Mouse (Mus musculus) embryonic fibroblast, embryonic 13.5 days (primary cell): ENCODE results near the gene Acan.

Source experiments
- CTCF ChIP-seq: IDR thresholded peaks from 2 replicates; pipeline ENCODE4 v1.5.1; 2011; ENCODE audit warnings: mild to moderate bottlenecking, control low read depth, low read length, moderate library complexity, borderline replicate concordance; ENCODE audit not compliant: insufficient read depth
- POLR2A ChIP-seq: IDR thresholded peaks from 2 replicates; pipeline ENCODE4 v1.6.1; 2011; ENCODE audit warnings: low read depth, mild to moderate bottlenecking, control low read depth, low read length, moderate library complexity

DNA sequence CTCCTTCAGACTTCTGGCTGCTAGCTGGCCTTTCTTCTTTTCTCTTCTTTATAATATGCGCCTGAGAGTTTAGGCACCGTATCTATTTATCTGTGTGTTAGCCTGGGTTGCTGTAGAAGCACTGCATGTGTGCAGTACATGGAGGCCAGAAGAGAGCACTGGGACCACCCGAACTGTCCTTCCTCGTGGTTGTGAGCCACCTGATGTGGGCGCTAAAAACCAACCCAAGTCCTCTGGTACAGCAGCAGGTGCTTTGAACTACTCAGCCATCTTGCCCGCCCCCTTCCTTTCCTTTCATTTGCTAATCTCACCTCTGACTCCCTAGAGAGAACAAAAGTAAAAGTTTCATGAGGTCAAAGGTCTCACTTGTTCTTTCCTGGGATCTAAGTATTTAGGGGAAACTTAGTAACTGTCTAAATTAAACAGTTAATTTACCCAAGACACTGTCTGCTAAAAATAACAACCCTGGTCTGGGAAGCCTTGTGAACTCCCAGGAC is 86.1 kb downstream of the Acan start:
- TF ChIP-seq POLR2A (no peak), CTCF (no peak)
